In genomic region chr2:69212652-69213051, GRCm38 (mm10) we compare ENCODE assay signal across 28 mouse cellular contexts. TPM values are rescaled to one million over a fixed set of nuclear protein-coding genes. Genes with fewer than 3 reads are reported as not detected.
DNase-seq lines count a peak whose midpoint lies in the region; ATAC-seq and TF ChIP-seq lines count a peak whose summit lies in the region.
"Had no signal": no experiment of that assay in that cellular context is flagged by ENCODE, and none has a peak within 500 bp of the region (broad histone marks: within the 10 kb centered on the region; RNA-seq: fewer than 3 reads in every experiment).

No protein-coding gene starts in this region.

- no peak overlapping the region for H3K4me2 ChIP-seq in neural tube, embryonic 14.5 days (ENCODE audit: low read depth, low read length)
- H3K4me2 ChIP-seq: embryonic facial prominence, embryonic 13.5 days; embryonic facial prominence, embryonic 15.5 days; forebrain, embryonic 12.5 days had no signal

- intact Hi-C loops in heart, postnatal 14 days (cut with DNase I) = no loop called here
- intact Hi-C loops in left cerebral cortex, adult 2 months (cut with DNase I) = no loop called here

- no peaks in the 10 kb centered on the region for H3K36me3 ChIP-seq in neural tube, embryonic 14.5 days (ENCODE audit: control insufficient read depth, insufficient read depth, low read length)
- H3K36me3 ChIP-seq: embryonic facial prominence, embryonic 13.5 days; embryonic facial prominence, embryonic 15.5 days; forebrain, embryonic 10.5 days; forebrain, embryonic 12.5 days; G1E had no signal

- WGBS in neural tube, embryonic 14.5 days = 53% methylated on average over 10 of the region's 10 CpGs

- TF ChIP-seq CTCF in left cerebral cortex, adult 2 months (IDR thresholded peaks at IDR 0.05) = no peak

- H3K4me3 ChIP-seq in neural tube, embryonic 14.5 days (ENCODE audit: low read depth, low read length) = no peak overlapping the region
- no peak overlapping the region for H3K4me3 ChIP-seq in left cerebral cortex, adult 2 months
- H3K4me3 ChIP-seq: embryonic facial prominence, embryonic 13.5 days; embryonic facial prominence, embryonic 15.5 days; erythroblast, embryonic 14.5 days; forebrain, embryonic 10.5 days; forebrain, embryonic 12.5 days had no signal

- peak; percentile 71 for DNase-seq in heart, adult 11 months
- DNase-seq in heart, postnatal 14 days = no peak
- no peak for DNase-seq in neural tube, embryonic 10.5 days (ENCODE audit: extremely low spot score, low spot score)
- DNase-seq in left cerebral cortex, adult 2 months (ENCODE audit: extremely low spot score in 1 of 2, low spot score in 2 of 2) = no peak
- DNase-seq: adrenal gland, adult 2 months; adrenal gland, postnatal 10 days; adrenal gland, postnatal 25 days; B cell, adult 2 months; cerebellum, adult 11 months; cerebellum, adult 18-20 months; cerebellum, adult 8-10 months; cerebellum, adult 9-11 months; cerebellum, postnatal 14 days; cerebellum, postnatal 36 days; embryo, embryonic 11 days had no signal

- no peaks in the 10 kb centered on the region for H3K9me3 ChIP-seq in neural tube, embryonic 14.5 days (ENCODE audit: control insufficient read depth, low read length)
- H3K9me3 ChIP-seq: embryonic facial prominence, embryonic 13.5 days; embryonic facial prominence, embryonic 15.5 days; forebrain, embryonic 10.5 days; forebrain, embryonic 12.5 days; G1E had no signal

- H3K9ac ChIP-seq in neural tube, embryonic 14.5 days (replicated peaks; ENCODE audit: low read depth, low read length) = no peak overlapping the region
- H3K9ac ChIP-seq: embryonic facial prominence, embryonic 13.5 days; embryonic facial prominence, embryonic 15.5 days; forebrain, embryonic 12.5 days had no signal

- H3K27ac ChIP-seq in neural tube, embryonic 14.5 days (ENCODE audit: low read depth, low read length) = no peak overlapping the region
- no peak overlapping the region for H3K27ac ChIP-seq in left cerebral cortex, adult 2 months
- H3K27ac ChIP-seq: embryonic facial prominence, embryonic 13.5 days; embryonic facial prominence, embryonic 15.5 days; forebrain, embryonic 10.5 days; forebrain, embryonic 12.5 days had no signal

- H3K27me3 ChIP-seq in neural tube, embryonic 14.5 days (ENCODE audit: control insufficient read depth, insufficient read depth, low read length) = no peaks in the 10 kb centered on the region
- H3K27me3 ChIP-seq: CH12.LX; embryonic facial prominence, embryonic 13.5 days; embryonic facial prominence, embryonic 15.5 days; forebrain, embryonic 12.5 days; Patski had no signal

- 0 out of 2 replicates have a peak, but pooled peaks have one; percentile 49 for ATAC-seq in neural tube, embryonic 14.5 days (ENCODE audit: low read depth)
- ATAC-seq: CD4-positive, CD25-positive, alpha-beta regulatory T cell, adult 4 months; forebrain, embryonic 14.5 days; forebrain, embryonic 16.5 days; Patski had no signal

- no peaks in the 10 kb centered on the region for H3K4me1 ChIP-seq in neural tube, embryonic 14.5 days (ENCODE audit: control insufficient read depth, insufficient read depth, low read length)
- H3K4me1 ChIP-seq: embryonic facial prominence, embryonic 13.5 days; embryonic facial prominence, embryonic 15.5 days; forebrain, embryonic 12.5 days had no signal

RNA-seq across cellular contexts. Expression of gene G6pc2, which starts 1.8 kb away (rescaled TPM):
- not detected for total RNA-seq in heart, postnatal 14 days (2021)
- 0.31 TPM in 1 of 2 replicates, not detected in the other for polyA plus RNA-seq in neural tube, embryonic 14.5 days (2014; fragmentation: Nextera tagmentation; extraction: Ambion mirVana)
- not detected for total RNA-seq in left cerebral cortex, adult 2 months (2021)
- total RNA-seq: adrenal gland, adult 2 months; adrenal gland, postnatal 10 days; adrenal gland, postnatal 25 days; CH12.LX; common myeloid progenitor, adult 5-6 weeks; G1E had no signal
- polyA plus RNA-seq: adrenal gland, adult 2 months; embryonic facial prominence, embryonic 13.5 days; embryonic facial prominence, embryonic 15.5 days; erythroblast, embryonic 14.5 days; forebrain, embryonic 10.5 days; forebrain, embryonic 12.5 days; forebrain, embryonic 16.5 days; G1E had no signal

RNA-seq across cellular contexts. Expression of gene Spc25, which starts 6.7 kb away (rescaled TPM):
- 1 to 10 TPM; 3.9 to 7.4 TPM for total RNA-seq in heart, postnatal 14 days (2021)
- 15.4 and 19.9 TPM in 2 replicates for polyA plus RNA-seq in neural tube, embryonic 14.5 days (2014; fragmentation: Nextera tagmentation; extraction: Ambion mirVana)
- total RNA-seq in left cerebral cortex, adult 2 months (2021) = 1 to 10 TPM in 1 of 2 experiments, under 1 TPM in 1; 0.61 to 1.4 TPM
